Mouse (Mus musculus) cerebellum, adult 2 months (tissue): ENCODE data around the gene Eif3i. TPM values are rescaled to one million over a fixed set of nuclear protein-coding genes. Genes with fewer than 3 reads are reported as not detected.

Source experiments
- DNase-seq, 2 experiments: peaks; one replicate each; pipeline ENCODE4 v3.0.0; 2021
- H3K27ac ChIP-seq: fragments of 200-500 bp; 2 replicates; pipeline ENCODE4 v1.5.1; 2012; ENCODE audit warnings: low read length, control low read depth, inconsistent platforms; ENCODE audit not compliant: insufficient read depth
- H3K27me3 ChIP-seq: fragments of 200-500 bp; 2 replicates; pipeline ENCODE4 v1.6.1; 2012; ENCODE audit warnings: inconsistent platforms, mild to moderate bottlenecking, low read length, moderate library complexity; ENCODE audit not compliant: control insufficient read depth, insufficient read depth
- H3K4me1 ChIP-seq: fragments of 200-500 bp; 2 replicates; pipeline ENCODE4 v1.6.1; 2011; ENCODE audit warnings: low read length; ENCODE audit not compliant: control insufficient read depth, insufficient read depth
- H3K4me3 ChIP-seq: fragments of 200-500 bp; replicated peaks from 2 replicates; pipeline ENCODE3; 2011; ENCODE audit warnings: mild to moderate bottlenecking, low read depth, low read length, control low read depth; ENCODE audit not compliant: insufficient read depth
- CTCF ChIP-seq: fragments of 200-500 bp; IDR thresholded peaks from 2 replicates; pipeline ENCODE4 v1.5.1; 2011; ENCODE audit warnings: low read depth, mild to moderate bottlenecking, control low read depth, low read length, moderate library complexity, borderline replicate concordance; ENCODE audit not compliant: insufficient read depth
- POLR2A ChIP-seq: fragments of 200-500 bp; IDR thresholded peaks from 2 replicates; pipeline ENCODE4 v1.6.1; 2011; ENCODE audit warnings: low read length, control low read depth, borderline replicate concordance; ENCODE audit not compliant: insufficient read depth
- whole genome bisulfite sequencing: fragments of 180-500 bp; shearing (Covaris S2); methylation state at CpG from one replicate; pipeline ENCODE4 v1.1.7; 2018; 5-methylcytosine and 5-hydroxymethylcytosine counted together
- polyA plus RNA-seq: library from polyadenylated mRNA; depleted of rRNA; stranded (reverse); fragments of >200 nt; gene quantifications from 2 replicates; pipeline ENCODE4 v1.2.3, GENCODE M21; 2012; rRNA removed

Gene Eif3i
- polyA plus RNA-seq = 231 and 232 TPM in 2 replicates

DNA sequence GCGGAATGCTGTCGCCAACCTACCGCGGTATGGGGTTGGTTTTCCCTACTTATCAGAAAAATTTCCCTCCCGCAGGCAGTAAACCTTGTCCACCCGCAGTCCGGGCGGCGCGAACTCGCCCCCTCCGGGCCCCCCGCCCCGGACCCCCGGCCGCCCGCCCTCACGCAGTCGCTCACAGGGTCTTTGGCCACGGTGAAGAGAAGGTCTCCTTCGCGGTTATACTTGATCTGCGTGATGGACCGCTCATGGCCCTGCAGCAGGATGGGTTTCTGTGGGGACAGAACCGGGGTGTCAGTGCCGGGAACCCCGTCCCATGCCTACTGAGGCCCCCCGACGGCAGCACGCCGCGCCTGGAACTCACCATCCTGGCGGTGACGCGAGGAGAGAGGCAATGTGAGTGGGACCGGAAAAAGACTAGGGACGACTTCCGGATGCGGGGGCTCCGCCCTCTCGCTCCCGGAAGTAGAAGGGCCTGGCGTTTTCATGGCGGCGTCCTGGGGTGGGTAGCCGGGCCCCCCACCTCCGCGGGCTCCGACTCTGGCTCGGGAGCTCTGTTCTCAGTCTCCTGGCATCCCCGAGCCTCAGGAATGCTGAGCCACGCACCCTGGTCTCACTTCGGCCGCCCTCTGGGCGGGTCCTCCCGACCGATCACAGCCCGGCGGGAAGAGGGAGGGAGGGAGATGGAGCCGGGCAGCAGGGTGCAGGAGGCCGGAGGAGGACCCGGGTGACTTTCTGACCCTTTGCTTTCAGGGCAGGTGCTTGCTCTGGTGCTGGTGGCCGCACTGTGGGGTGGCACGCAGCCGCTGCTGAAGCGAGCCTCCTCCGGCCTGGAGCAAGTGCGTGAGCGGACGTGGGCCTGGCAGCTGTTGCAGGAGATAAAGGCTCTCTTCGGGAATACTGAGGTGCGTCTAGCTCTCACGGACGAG lies at the start of gene Eif3i, which contains the start of gene Tmem234:
Eif3i (minus strand) TSS at position 416 of the 926 bp plus-strand sequence.
Tmem234 (plus strand) TSS at position 436 of the 926 bp plus-strand sequence.
- peak within 1 kb of the TSS; percentile 88 for H3K4me3 ChIP-seq
- TF ChIP-seq CTCF = no peak
- TF ChIP-seq POLR2A = peak; percentile 82
- no peaks in the 10 kb centered on the region for H3K27me3 ChIP-seq
- peaks cover 10% of the 10 kb centered on the region for H3K4me1 ChIP-seq
- under 1% methylated on average over 74 of the region's 74 CpGs for WGBS
- peak; percentile 82 to 84 for DNase-seq
- 0 out of 2 replicates have a peak within 1 kb of the TSS, but pooled peaks have one; percentile 42 for H3K27ac ChIP-seq

DNA sequence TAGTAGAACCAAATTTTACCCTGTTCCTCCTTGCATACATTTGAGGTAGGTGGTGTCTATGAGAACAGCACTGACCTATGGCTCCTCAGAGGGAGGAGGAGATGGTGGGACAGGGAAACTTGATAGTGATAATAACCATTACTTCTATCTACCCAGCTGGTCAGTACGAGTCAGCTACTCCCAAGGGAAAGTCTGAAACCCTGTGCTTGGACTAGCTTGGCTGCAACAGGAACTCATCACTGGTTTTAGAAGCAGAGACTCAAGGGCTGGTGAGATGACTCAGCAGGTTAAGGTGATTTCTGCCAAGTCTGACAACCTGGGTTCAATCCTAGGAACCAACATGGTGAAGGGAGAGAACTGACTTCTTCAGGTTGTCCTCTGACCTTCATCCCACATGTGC lies 48.2 kb upstream of the Eif3i start:
- no peak for DNase-seq
- TF ChIP-seq CTCF = no peak
- no peak for TF ChIP-seq POLR2A
- Histone ChIP-seq H3K4me1 (no peaks in the 10 kb centered on the region), H3K27me3 (no peaks in the 10 kb centered on the region), H3K27ac (no peak overlapping the region), H3K4me3 (no peak overlapping the region)
- 43% methylated on average over 1 of the region's 1 CpGs for WGBS

DNA sequence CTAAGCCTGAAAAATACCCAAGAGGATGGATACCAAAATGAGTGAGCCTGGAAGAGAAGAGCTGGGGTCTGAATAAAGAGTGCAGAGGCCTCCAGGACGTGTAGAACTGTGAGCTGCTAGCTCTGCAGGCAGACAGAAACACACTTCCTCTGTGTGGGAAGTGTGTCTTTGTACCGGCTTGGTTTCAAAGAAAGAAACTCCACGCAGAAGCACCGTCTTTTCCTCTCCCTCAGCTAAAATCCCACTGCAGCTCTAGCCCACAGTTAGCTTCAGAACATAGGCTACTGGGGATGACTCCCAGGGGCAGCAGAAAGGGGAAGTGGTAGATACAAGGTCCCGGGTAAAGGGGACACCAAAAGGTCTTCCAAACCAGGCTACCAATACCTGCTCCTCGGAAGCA lies 44.8 kb upstream of the Eif3i start:
- DNase-seq = no peak
- Histone ChIP-seq H3K27ac (no peak overlapping the region), H3K27me3 (no peaks in the 10 kb centered on the region), H3K4me1 (no peaks in the 10 kb centered on the region), H3K4me3 (no peak overlapping the region)
- TF ChIP-seq POLR2A (no peak), CTCF (no peak)
- 94% methylated on average over 6 of the region's 6 CpGs for WGBS

DNA sequence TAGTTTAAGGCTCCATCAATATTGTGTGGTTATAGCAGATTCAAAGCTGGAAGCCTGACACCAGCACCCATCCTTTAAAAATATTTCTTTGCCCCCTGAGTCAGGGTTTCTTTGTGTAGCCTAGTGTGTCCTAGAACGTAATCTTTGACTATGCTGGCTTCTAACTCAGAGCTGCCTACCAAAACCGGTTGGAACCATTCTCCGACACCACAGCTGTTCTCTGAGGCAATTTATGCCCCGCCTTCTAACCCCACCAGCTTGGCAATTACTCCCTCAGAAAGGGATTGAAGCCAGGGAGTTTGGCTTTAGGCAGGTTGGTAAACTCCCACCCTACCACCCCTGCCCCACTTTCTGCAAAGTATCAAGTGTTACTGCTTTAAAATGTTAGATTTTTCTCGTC lies 41.3 kb upstream of the Eif3i start:
- Histone ChIP-seq H3K27me3 (no peaks in the 10 kb centered on the region), H3K27ac (no peak overlapping the region; the same call in 1 of the 2 replicates), H3K4me3 (no peak overlapping the region), H3K4me1 (peaks cover 12% of the 10 kb centered on the region)
- peak; percentile 17 to 41 for DNase-seq
- WGBS = 26% methylated on average over 5 of the region's 5 CpGs
- TF ChIP-seq CTCF (no peak), POLR2A (no peak)

DNA sequence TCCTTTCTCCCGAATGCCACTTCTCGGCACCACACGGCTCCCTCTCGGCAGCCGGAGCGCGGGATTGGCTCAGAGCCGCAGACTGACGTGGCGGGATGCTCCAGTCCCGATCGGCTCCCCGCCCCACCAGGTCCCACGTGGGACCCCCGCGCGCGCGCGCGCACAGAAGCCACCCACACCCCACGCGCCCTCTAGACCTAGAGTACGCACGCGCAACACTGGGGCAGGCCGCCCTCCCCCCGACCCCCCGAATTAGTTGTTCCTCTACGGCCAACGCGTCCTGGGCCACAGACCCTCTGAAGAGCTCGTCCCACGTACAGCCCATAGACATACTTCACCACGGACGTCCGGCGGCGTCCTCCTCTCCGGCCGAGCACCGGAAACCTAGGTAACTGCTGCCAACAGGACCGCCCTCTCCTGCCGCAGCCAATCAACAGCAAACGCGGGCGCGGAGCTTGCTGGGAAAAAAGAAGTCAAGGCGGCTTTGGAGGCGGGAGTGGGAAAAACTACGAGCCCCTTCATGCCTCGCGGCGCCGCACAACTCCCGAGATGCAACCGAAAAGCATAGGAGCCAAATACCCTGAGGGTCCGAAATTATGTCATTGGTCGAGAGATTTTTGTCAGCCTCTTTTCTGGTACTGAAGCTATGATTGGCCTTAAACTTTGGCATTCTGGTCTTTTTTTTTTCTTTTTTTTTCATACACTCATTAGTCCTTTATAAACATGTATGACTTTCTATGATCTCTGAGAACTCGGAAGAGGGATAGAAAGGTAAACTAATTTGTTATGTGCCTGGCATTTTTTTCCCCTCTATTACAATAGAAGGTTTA lies 40.4 kb upstream of the Eif3i start, which contains the start of gene Txlna:
Txlna (minus strand) TSS at position 428 of the 830 bp plus-strand sequence.
- TF ChIP-seq CTCF = no peak
- peak; percentile 80 for TF ChIP-seq POLR2A
- H3K27ac ChIP-seq = peak within 1 kb of the TSS; percentile 81
- no peaks in the 10 kb centered on the region for H3K27me3 ChIP-seq
- WGBS = under 1% methylated on average over 60 of the region's 60 CpGs
- H3K4me1 ChIP-seq = peaks cover 12% of the 10 kb centered on the region
- H3K4me3 ChIP-seq = peak within 1 kb of the TSS; percentile 88
- DNase-seq = peak; percentile 98 to 99

DNA sequence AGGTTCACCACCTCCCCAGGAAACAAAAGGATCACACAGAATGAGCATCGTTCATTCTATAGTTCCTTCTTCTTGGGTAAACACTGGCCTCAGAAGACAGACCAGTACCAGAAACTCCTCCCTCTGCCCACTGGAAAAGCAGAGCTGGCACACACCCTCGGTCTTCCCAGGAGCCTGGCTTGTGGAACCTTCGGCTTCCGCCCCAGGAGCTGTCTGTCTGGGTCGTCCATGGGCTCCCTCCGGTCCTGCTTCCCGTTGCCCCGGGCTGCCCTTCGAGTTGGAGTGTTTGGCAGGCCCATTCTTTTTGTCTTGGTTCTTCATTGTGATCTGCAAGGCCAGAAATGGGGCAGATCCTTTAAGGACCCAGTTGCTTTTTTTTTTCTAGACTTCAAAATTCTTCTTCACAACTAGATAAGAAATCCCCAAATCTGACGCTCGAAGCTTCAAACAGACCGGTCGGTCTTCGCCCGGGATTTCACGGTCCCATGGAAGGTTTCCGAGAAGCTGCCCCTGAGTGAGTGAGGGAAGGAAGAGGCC lies 39.7 kb upstream of the Eif3i start:
- under 1% methylated on average over 17 of the region's 17 CpGs for WGBS
- H3K4me1 ChIP-seq = peaks cover 12% of the 10 kb centered on the region
- DNase-seq = peak; percentile 72 to 73
- H3K27me3 ChIP-seq = no peaks in the 10 kb centered on the region
- peak overlapping the region; percentile 75 for H3K27ac ChIP-seq
- TF ChIP-seq POLR2A (no peak), CTCF (no peak)
- H3K4me3 ChIP-seq = peak overlapping the region; percentile 88

DNA sequence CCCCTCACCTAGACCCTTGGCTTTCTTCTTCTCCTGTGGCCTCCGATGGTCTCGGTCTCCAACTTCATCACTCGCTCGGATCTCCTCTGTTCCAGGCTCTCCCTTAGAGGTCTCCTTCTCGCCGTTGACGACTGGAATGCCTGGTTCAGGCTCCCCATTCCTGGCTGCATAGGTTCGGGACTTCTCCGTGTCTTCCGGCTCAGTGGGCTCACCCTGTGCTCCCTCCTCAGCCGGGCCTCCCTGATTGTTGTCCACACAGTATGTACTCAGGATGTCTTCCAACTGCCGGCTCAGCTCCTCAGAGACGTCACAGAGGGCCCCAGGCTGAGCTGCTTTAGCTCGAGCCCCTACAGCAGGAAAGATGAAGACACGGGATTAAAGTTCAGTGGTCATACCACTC lies 38.8 kb upstream of the Eif3i start:
- no peak for TF ChIP-seq CTCF
- TF ChIP-seq POLR2A = no peak
- 39% methylated on average over 15 of the region's 15 CpGs for WGBS
- no peaks in the 10 kb centered on the region for H3K27me3 ChIP-seq
- peaks cover 12% of the 10 kb centered on the region for H3K4me1 ChIP-seq
- peak in 1 of 2 experiments; percentile 22 for DNase-seq
- H3K4me3 ChIP-seq = peak overlapping the region; percentile 88
- H3K27ac ChIP-seq = peak overlapping the region; percentile 34
